Mouse (Mus musculus) forebrain, postnatal 0 days (tissue): ENCODE data around the gene Ttc7b. TPM values are rescaled to one million over a fixed set of nuclear protein-coding genes. Genes with fewer than 3 reads are reported as not detected.

Experiments
- ATAC-seq: fragments of 200-750 bp; cut with Nextera tagmentation; 2 replicates; pipeline ENCODE4 v1.8.0; 2017; ENCODE audit warnings: mild to moderate bottlenecking, moderate library complexity
- DNase-seq: peaks from one replicate; pipeline ENCODE4 v3.0.0-alpha.2; 2015
- H3K27ac ChIP-seq: fragments of 300-500 bp; sonication (generic); 2 replicates; pipeline ENCODE4 v1.5.1; 2014; ENCODE audit warnings: low read depth, mild to moderate bottlenecking, antibody characterized with exemption, low read length, moderate library complexity, mixed read lengths
- H3K27me3 ChIP-seq: fragments of 300-500 bp; sonication (generic); 2 replicates; pipeline ENCODE4 v1.6.1; 2014; ENCODE audit warnings: mild to moderate bottlenecking, low read length, mixed read lengths; ENCODE audit not compliant: insufficient read depth
- H3K36me3 ChIP-seq: fragments of 300-500 bp; sonication (generic); 2 replicates; pipeline ENCODE4 v1.6.1; 2014; ENCODE audit warnings: mild to moderate bottlenecking, moderate library complexity; ENCODE audit not compliant: insufficient read depth
- H3K4me1 ChIP-seq: fragments of 300-500 bp; sonication (generic); 2 replicates; pipeline ENCODE4 v1.6.1; 2014; ENCODE audit warnings: antibody characterized with exemption; ENCODE audit not compliant: insufficient read depth
- H3K4me2 ChIP-seq: fragments of 300-500 bp; sonication (generic); 2 replicates; pipeline ENCODE4 v1.6.1; 2014; ENCODE audit warnings: low read depth, mild to moderate bottlenecking, moderate library complexity
- H3K4me3 ChIP-seq: fragments of 300-500 bp; sonication (generic); 2 replicates; pipeline ENCODE4 v1.5.1; 2014; ENCODE audit warnings: low read depth, low read length, mixed read lengths
- H3K9ac ChIP-seq: fragments of 300-500 bp; sonication (generic); 2 replicates; pipeline ENCODE4 v1.6.1; 2014; ENCODE audit warnings: mild to moderate bottlenecking
- H3K9me3 ChIP-seq: fragments of 300-500 bp; sonication (generic); 2 replicates; pipeline ENCODE4 v1.6.1; 2016; ENCODE audit warnings: low read length
- CTCF ChIP-seq: sonication (generic); IDR thresholded peaks from 2 replicates; pipeline ENCODE4 v1.5.1; 2016; ENCODE audit warnings: antibody characterized with exemption, control low read depth, low read depth
- WGBS: fragments of 180-500 bp; shearing (Covaris S2); extraction: QIAGEN DNeasy Blood & Tissue Kit; methylation state at CpG from one replicate; pipeline ENCODE4 v1.1.7; 2014; 5-methylcytosine and 5-hydroxymethylcytosine counted together
- polyA plus RNA-seq: library from polyadenylated mRNA; unstranded; fragments of >200 nt; fragmentation: Nextera tagmentation; extraction: Ambion mirVana; gene quantifications from 2 replicates; pipeline ENCODE4 v1.2.1, GENCODE M21; 2015
- total RNA-seq: library from RNA; depleted of rRNA; stranded (reverse); fragments of >200 nt; gene quantifications from 2 replicates; pipeline ENCODE4 v1.2.3, GENCODE M21; 2014

Gene Ttc7b
- total and polyA plus RNA-seq, 2 experiments from 2014 or later = 10.8 to 42.2 TPM

DNA sequence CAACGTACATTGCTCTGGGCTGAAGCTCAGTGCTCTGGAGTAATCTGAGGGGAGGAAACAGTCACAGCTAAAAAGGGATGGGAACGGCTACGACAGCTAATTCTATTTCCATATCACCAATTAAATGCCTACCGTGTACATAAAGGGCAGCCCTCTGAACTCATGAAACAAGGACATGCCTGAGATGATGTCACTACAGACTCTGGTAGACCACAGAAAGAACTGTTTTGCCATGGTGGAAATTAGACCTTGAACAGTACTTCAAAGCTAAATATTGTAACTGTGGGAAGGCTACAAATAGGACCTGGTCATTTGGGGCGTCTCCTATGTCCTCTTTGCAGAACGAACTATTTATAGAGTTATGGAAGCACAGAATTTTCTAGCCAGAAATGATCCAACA lies 99.7 kb downstream of the Ttc7b start:
- Histone ChIP-seq H3K9me3 (no peaks in the 10 kb centered on the region), H3K27me3 (no peaks in the 10 kb centered on the region), H3K27ac (no peak overlapping the region), H3K9ac (no peak overlapping the region), H3K4me1 (no peaks in the 10 kb centered on the region), H3K4me3 (no peak overlapping the region), H3K36me3 (no peaks in the 10 kb centered on the region), H3K4me2 (no peak overlapping the region)
- TF ChIP-seq CTCF = no peak
- no peak for DNase-seq
- no peak for ATAC-seq
- 69% methylated on average over 6 of the region's 6 CpGs for WGBS

DNA sequence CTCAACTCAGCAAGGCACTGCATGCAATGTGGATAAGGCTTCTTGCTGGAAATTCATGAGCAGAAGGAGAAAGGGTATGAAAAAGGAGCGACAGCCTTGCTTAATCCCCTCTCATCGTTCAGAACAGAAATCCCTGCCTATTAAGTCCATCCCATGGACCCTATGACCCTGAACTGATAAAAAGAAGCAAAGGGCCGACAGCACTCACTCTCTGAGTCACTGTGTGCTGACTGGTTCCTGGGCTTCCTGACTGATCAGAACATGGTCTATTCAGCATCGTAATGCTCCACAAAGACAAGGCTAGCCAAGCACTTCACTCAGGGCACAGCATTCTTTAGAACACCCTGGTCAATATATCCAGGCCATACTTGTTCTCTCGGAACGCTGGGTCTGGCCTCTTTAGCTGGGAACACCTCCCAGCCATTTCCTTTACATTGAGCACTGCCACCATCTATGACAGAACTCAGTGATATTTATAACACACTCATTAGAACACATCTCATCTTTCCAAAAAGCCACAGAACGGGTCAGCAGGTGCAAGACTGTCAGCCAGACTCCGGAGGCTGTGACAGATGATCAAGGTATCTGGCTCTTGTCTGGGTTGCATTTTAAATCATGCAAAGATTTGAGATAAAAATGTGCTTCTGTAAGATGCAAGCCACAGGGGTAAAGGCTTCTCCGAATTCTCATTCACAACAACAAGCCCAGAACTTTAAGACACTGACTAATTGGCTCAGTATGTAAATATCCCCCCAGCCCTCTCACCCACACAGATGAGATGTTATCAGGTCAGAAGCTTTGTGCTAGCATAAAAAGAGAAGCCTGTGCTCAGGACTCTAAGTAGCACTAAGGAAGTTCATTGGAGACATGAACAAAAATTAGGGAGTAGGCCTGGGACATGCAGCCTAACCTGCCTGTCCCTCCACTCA lies 100.4 kb downstream of the Ttc7b start:
- Histone ChIP-seq H3K9ac (no peak overlapping the region), H3K27me3 (no peaks in the 10 kb centered on the region), H3K4me2 (no peak overlapping the region), H3K9me3 (no peaks in the 10 kb centered on the region), H3K4me1 (no peaks in the 10 kb centered on the region), H3K27ac (no peak overlapping the region), H3K36me3 (no peaks in the 10 kb centered on the region; the same call in 1 of the 2 replicates), H3K4me3 (no peak overlapping the region)
- DNase-seq (no peak), ATAC-seq (no peak)
- no peak for TF ChIP-seq CTCF
- 61% methylated on average over 9 of the region's 9 CpGs for WGBS

DNA sequence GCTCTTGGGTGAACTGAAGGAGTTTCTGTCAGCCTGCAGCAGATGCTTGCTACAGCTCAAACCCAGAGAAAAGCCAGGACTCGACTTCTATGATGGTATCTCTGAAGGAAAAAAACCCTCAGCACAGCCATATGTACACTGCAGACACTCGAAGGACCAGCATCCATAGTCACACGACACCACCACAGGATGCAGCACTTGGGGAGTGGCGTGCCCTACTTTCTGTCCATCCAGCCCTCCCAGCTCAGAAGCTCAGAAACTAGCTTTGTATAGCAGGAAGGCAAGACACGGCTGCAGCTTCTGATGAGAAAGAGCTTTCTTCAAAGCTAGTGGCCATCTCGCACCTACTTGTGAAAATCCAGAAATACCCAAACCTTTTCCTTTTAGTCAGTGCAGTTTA lies 104.8 kb downstream of the Ttc7b start:
- Histone ChIP-seq H3K27me3 (no peaks in the 10 kb centered on the region), H3K4me3 (no peak overlapping the region), H3K9ac (no peak overlapping the region), H3K27ac (no peak overlapping the region), H3K36me3 (peaks cover 22% of the 10 kb centered on the region), H3K4me1 (no peaks in the 10 kb centered on the region), H3K4me2 (no peak overlapping the region), H3K9me3 (no peaks in the 10 kb centered on the region)
- DNase-seq (no peak), ATAC-seq (no peak)
- no peak for TF ChIP-seq CTCF
- WGBS = 84% methylated on average over 6 of the region's 6 CpGs

DNA sequence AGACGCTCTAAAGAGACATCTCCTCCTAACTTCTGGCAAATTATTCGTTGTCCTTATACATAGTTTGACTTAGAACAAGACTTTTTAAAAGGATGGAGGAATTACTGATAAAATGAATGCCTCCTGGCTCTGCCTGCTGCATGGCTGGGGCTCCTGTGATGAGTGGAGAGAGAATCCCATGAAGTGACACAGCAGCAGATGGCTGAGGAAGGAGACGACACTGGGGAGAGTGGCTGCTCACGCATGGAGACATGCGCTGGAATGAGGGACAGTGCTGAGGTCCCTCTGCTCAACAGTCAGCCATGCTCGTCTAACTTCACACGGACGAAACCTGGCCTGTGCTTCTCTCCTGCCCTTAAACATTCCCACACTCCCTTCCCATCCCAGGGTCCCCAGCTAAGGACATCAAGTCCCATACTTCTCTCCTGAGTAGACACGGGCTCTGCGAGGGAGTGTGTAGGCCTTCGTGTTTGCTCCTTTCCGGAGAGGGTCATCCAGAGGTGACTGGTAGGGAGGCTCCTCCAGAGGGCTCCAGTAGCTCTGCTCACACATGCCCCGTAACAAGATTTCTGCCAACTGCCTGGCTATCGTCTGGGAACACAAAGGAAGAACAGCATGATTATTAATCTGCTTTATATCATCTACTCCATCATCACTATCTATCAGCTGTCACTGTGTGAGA lies 105.8 kb downstream of the Ttc7b start:
- no peak for ATAC-seq

DNA sequence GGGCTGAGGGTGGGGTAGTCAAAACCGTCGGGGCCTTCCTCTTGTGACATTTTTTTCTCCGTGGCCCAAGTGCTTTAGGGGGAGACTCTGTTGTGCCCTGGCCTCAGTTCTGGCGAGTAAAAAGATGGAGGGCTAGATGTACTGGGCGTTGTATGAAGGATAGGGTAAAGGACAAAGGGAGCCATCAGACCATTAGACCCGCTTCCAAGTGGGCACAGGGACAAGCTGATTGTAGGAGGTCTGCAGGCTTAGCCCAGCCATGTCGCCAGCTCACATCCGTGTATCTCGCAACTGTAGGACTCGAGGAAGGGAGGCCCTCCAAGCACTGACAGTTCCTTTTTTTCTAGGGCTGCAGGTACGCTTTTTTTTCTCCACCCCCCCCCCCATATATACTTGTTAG lies 111.9 kb downstream of the Ttc7b start:
- TF ChIP-seq CTCF = no peak
- no peak for DNase-seq
- H3K9ac ChIP-seq = no peak overlapping the region
- H3K36me3 ChIP-seq = peaks cover 10% of the 10 kb centered on the region
- no peaks in the 10 kb centered on the region; the same call in 1 of the 2 replicates for H3K4me1 ChIP-seq
- 58% methylated on average over 11 of the region's 11 CpGs for WGBS
- H3K27me3 ChIP-seq = no peaks in the 10 kb centered on the region
- no peak for ATAC-seq
- no peak overlapping the region for H3K4me3 ChIP-seq
- H3K4me2 ChIP-seq = no peak overlapping the region
- H3K27ac ChIP-seq = no peak overlapping the region
- H3K9me3 ChIP-seq = no peaks in the 10 kb centered on the region

More for the DNA sequence above, 105.8 kb downstream of the Ttc7b start:
- no peaks in the 10 kb centered on the region for H3K9me3 ChIP-seq
- H3K4me2 ChIP-seq = no peak overlapping the region
- no peak overlapping the region for H3K9ac ChIP-seq
- no peak for TF ChIP-seq CTCF
- no peak overlapping the region for H3K4me3 ChIP-seq
- H3K4me1 ChIP-seq = no peaks in the 10 kb centered on the region
- no peak for DNase-seq
- 84% methylated on average over 14 of the region's 14 CpGs for WGBS
- peaks cover 22% of the 10 kb centered on the region for H3K36me3 ChIP-seq
- H3K27me3 ChIP-seq = no peaks in the 10 kb centered on the region
- H3K27ac ChIP-seq = no peak overlapping the region

DNA sequence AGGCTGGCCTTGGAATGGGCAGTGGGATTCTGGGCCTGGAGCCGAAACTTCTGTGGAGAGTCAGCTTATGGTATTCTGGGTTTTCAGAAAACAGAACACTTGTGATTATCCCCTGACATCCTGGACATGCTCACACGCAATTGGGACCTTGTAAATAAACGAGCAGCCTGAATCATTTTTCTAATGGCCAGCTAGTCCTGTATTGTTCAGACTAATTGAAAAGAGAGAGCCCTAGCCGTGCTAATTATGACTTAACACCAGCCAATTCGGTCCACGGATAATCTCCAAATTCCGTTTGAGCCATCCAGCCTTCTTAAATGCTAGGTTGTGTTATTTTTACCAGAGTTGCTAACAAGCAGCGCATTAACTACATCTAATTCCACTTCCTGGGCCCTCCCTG lies 112.5 kb downstream of the Ttc7b start:
- Histone ChIP-seq H3K4me2 (no peak overlapping the region), H3K4me1 (no peaks in the 10 kb centered on the region; the same call in 1 of the 2 replicates), H3K27ac (no peak overlapping the region), H3K36me3 (peaks cover 11% of the 10 kb centered on the region; the same call in 1 of the 2 replicates), H3K27me3 (no peaks in the 10 kb centered on the region), H3K9ac (no peak overlapping the region), H3K9me3 (no peaks in the 10 kb centered on the region), H3K4me3 (no peak overlapping the region)
- DNase-seq (no peak), ATAC-seq (peak; percentile 29; the same call in 1 of the 2 replicates)
- TF ChIP-seq CTCF = no peak
- WGBS = 20% methylated on average over 8 of the region's 8 CpGs

DNA sequence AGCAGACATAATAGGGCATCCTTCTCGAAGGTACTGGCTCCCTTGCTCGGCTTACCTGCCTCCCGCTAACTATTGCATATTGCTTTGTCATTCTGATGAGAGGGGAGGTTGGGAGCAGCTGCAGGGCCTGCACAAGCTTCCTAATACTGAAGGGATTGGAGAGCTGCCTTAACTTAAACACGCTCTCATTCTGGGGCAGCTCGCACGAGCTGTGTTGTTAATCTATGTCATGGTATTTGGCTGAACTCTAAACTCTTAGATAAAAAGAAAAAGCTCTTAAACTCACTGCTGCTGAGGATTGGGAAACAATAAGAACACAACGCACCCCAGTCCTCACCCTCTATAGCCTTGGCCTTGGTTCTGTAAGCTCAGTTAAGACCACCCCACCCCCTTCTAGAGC lies 113.3 kb downstream of the Ttc7b start:
- ATAC-seq (peak; percentile 14; the same call in 1 of the 2 replicates), DNase-seq (no peak)
- H3K27me3 ChIP-seq = no peaks in the 10 kb centered on the region
- H3K4me1 ChIP-seq = no peaks in the 10 kb centered on the region; the same call in 1 of the 2 replicates
- no peak overlapping the region for H3K4me2 ChIP-seq
- no peaks in the 10 kb centered on the region for H3K9me3 ChIP-seq
- no peak overlapping the region for H3K27ac ChIP-seq
- TF ChIP-seq CTCF = no peak
- 13% methylated on average over 7 of the region's 7 CpGs for WGBS
- peaks cover 9% of the 10 kb centered on the region; the same call in 1 of the 2 replicates for H3K36me3 ChIP-seq
- H3K9ac ChIP-seq = no peak overlapping the region
- H3K4me3 ChIP-seq = no peak overlapping the region
